Mouse (Mus musculus) forebrain, embryonic 14.5 days (tissue): ENCODE measurements at regions not wholly inside any gene's neighbourhood (a gene's known extent, or its start where the extent isn't known, plus 50 kb on each side); places are given as distances from the start of the nearest gene placed in this dataset.

Source experiments
- ATAC-seq: fragments of 200-750 bp; cut with Nextera tagmentation; 2 replicates; pipeline ENCODE4 v1.8.0; 2017; ENCODE audit warnings: mild to moderate bottlenecking, moderate library complexity
- DNase-seq: peaks from one replicate; pipeline ENCODE4 v3.0.0-alpha.2; 2015; ENCODE audit warnings: low spot score
- H3K27ac ChIP-seq: fragments of 300-500 bp; sonication (generic); 2 replicates; pipeline ENCODE4 v1.5.1; 2014; ENCODE audit warnings: low read depth, mild to moderate bottlenecking, control low read depth, low read length, moderate library complexity
- H3K27me3 ChIP-seq: fragments of 300-500 bp; sonication (generic); replicated peaks from 2 replicates; pipeline ENCODE4 v1.6.1; 2014; ENCODE audit warnings: low read length, control low read depth, mixed read lengths; ENCODE audit not compliant: control insufficient read depth, insufficient read depth
- H3K36me3 ChIP-seq: fragments of 300-500 bp; sonication (generic); 2 replicates; pipeline ENCODE4 v1.6.1; 2014; ENCODE audit warnings: low read length, control low read depth; ENCODE audit not compliant: control insufficient read depth, insufficient read depth
- H3K4me1 ChIP-seq: fragments of 300-500 bp; sonication (generic); 2 replicates; pipeline ENCODE4 v1.6.1; 2014; ENCODE audit warnings: antibody characterized with exemption, low read length, control low read depth; ENCODE audit not compliant: control insufficient read depth, insufficient read depth
- H3K4me2 ChIP-seq: fragments of 300-500 bp; sonication (generic); 2 replicates; pipeline ENCODE4 v1.6.1; 2014; ENCODE audit warnings: mild to moderate bottlenecking, control low read depth, low read length
- H3K4me3 ChIP-seq: fragments of 300-500 bp; sonication (generic); 2 replicates; pipeline ENCODE4 v1.5.1; 2014; ENCODE audit warnings: low read depth, low read length, control low read depth
- H3K9ac ChIP-seq: fragments of 300-500 bp; sonication (generic); 2 replicates; pipeline ENCODE4 v1.6.1; 2014; ENCODE audit warnings: mild to moderate bottlenecking, low read length, control low read depth, moderate library complexity
- H3K9me3 ChIP-seq: fragments of 300-500 bp; sonication (generic); replicated peaks from 2 replicates; pipeline ENCODE4 v1.6.1; 2016; ENCODE audit warnings: low read length, control low read depth, mixed read lengths; ENCODE audit not compliant: control insufficient read depth
- WGBS: fragments of 180-500 bp; shearing (Covaris S2); extraction: QIAGEN DNeasy Blood & Tissue Kit; methylation state at CpG from one replicate; pipeline ENCODE4 v1.1.7; 2014; 5-methylcytosine and 5-hydroxymethylcytosine counted together

GRCm38 (mm10) chr17:62378868-62379417 is 502.2 kb downstream of the Efna5 start:
- H3K36me3 ChIP-seq = no peaks in the 10 kb centered on the region
- H3K27ac ChIP-seq = no peak overlapping the region
- H3K27me3 ChIP-seq = no peaks in the 10 kb centered on the region
- ATAC-seq (no peak), DNase-seq (no peak)
- WGBS = 88% methylated on average over 8 of the region's 8 CpGs
- no peak overlapping the region for H3K4me3 ChIP-seq
- H3K4me1 ChIP-seq = no peaks in the 10 kb centered on the region
- no peaks in the 10 kb centered on the region for H3K9me3 ChIP-seq
- H3K4me2 ChIP-seq = no peak overlapping the region
- H3K9ac ChIP-seq = no peak overlapping the region

- DNase-seq = no peak
- Histone ChIP-seq H3K27ac (no peak overlapping the region), H3K27me3 (no peaks in the 10 kb centered on the region), H3K4me1 (no peaks in the 10 kb centered on the region), H3K4me2 (no peak overlapping the region), H3K36me3 (no peaks in the 10 kb centered on the region), H3K9ac (no peak overlapping the region), H3K4me3 (no peak overlapping the region), H3K9me3 (no peaks in the 10 kb centered on the region)
- WGBS = 73% methylated on average over 3 of the region's 3 CpGs
- no peak for ATAC-seq
Measured at GRCm38 (mm10) chr17:62369100-62369499, 512.0 kb downstream of the Efna5 start.

GRCm38 (mm10) chr17:62367937-62368336 is 513.2 kb downstream of the Efna5 start:
- H3K27me3 ChIP-seq = no peaks in the 10 kb centered on the region
- no peaks in the 10 kb centered on the region for H3K36me3 ChIP-seq
- 72% methylated on average over 4 of the region's 4 CpGs for WGBS
- no peaks in the 10 kb centered on the region for H3K4me1 ChIP-seq
- H3K4me2 ChIP-seq = no peak overlapping the region
- no peaks in the 10 kb centered on the region for H3K9me3 ChIP-seq
- no peak overlapping the region for H3K27ac ChIP-seq
- H3K9ac ChIP-seq = no peak overlapping the region
- H3K4me3 ChIP-seq = no peak overlapping the region
- ATAC-seq (no peak), DNase-seq (no peak)

- Histone ChIP-seq H3K9me3 (no peaks in the 10 kb centered on the region; the same call in 1 of the 2 replicates), H3K4me2 (no peak overlapping the region), H3K9ac (no peak overlapping the region), H3K4me3 (no peak overlapping the region), H3K36me3 (no peaks in the 10 kb centered on the region), H3K27me3 (no peaks in the 10 kb centered on the region), H3K27ac (no peak overlapping the region), H3K4me1 (no peaks in the 10 kb centered on the region)
- no peak for DNase-seq
- no peak for ATAC-seq
Measured at GRCm38 (mm10) chr17:62358323-62358722, 522.8 kb downstream of the Efna5 start.

GRCm38 (mm10) chr17:62337890-62338557 is 543.1 kb downstream of the Efna5 start:
- no peak overlapping the region for H3K27ac ChIP-seq
- H3K27me3 ChIP-seq = no peaks in the 10 kb centered on the region
- peak; percentile 89 for DNase-seq
- H3K4me1 ChIP-seq = no peaks in the 10 kb centered on the region; the same call in 1 of the 2 replicates
- H3K4me2 ChIP-seq = no peak overlapping the region
- ATAC-seq = peak; percentile 94
- no peaks in the 10 kb centered on the region for H3K9me3 ChIP-seq
- no peaks in the 10 kb centered on the region for H3K36me3 ChIP-seq
- 37% methylated on average over 10 of the region's 10 CpGs for WGBS
- H3K4me3 ChIP-seq = no peak overlapping the region
- no peak overlapping the region for H3K9ac ChIP-seq

GRCm38 (mm10) chr17:62330226-62330625 is 550.9 kb downstream of the Efna5 start:
- ATAC-seq (no peak), DNase-seq (peak; percentile 13)
- H3K9me3 ChIP-seq = no peaks in the 10 kb centered on the region; the same call in 1 of the 2 replicates
- 80% methylated on average over 4 of the region's 4 CpGs for WGBS
- H3K36me3 ChIP-seq = no peaks in the 10 kb centered on the region
- no peak overlapping the region for H3K4me3 ChIP-seq
- H3K27ac ChIP-seq = no peak overlapping the region
- no peaks in the 10 kb centered on the region for H3K27me3 ChIP-seq
- H3K4me2 ChIP-seq = no peak overlapping the region
- H3K9ac ChIP-seq = no peak overlapping the region
- H3K4me1 ChIP-seq = no peaks in the 10 kb centered on the region

- Histone ChIP-seq H3K9me3 (no peaks in the 10 kb centered on the region; the same call in 1 of the 2 replicates), H3K27ac (no peak overlapping the region), H3K4me1 (no peaks in the 10 kb centered on the region), H3K27me3 (no peaks in the 10 kb centered on the region), H3K36me3 (no peaks in the 10 kb centered on the region), H3K4me3 (no peak overlapping the region), H3K9ac (no peak overlapping the region), H3K4me2 (no peak overlapping the region)
- DNase-seq (no peak), ATAC-seq (no peak)
Measured at GRCm38 (mm10) chr17:62326844-62327243, 554.3 kb downstream of the Efna5 start.

- Histone ChIP-seq H3K36me3 (no peaks in the 10 kb centered on the region), H3K4me2 (no peak overlapping the region), H3K27ac (no peak overlapping the region), H3K27me3 (no peaks in the 10 kb centered on the region), H3K4me3 (no peak overlapping the region), H3K9ac (no peak overlapping the region), H3K4me1 (no peaks in the 10 kb centered on the region), H3K9me3 (no peaks in the 10 kb centered on the region)
- ATAC-seq (no peak), DNase-seq (peak; percentile 44)
- 61% methylated on average over 4 of the region's 4 CpGs for WGBS
Measured at GRCm38 (mm10) chr17:62319033-62319432, 562.1 kb downstream of the Efna5 start.

GRCm38 (mm10) chr17:62310059-62310458 is 571.1 kb downstream of the Efna5 start:
- Histone ChIP-seq H3K27ac (no peak overlapping the region), H3K4me3 (no peak overlapping the region), H3K36me3 (no peaks in the 10 kb centered on the region), H3K4me2 (no peak overlapping the region), H3K27me3 (no peaks in the 10 kb centered on the region), H3K9ac (no peak overlapping the region), H3K4me1 (no peaks in the 10 kb centered on the region), H3K9me3 (no peaks in the 10 kb centered on the region)
- DNase-seq = no peak
- 49% methylated on average over 3 of the region's 3 CpGs for WGBS
- ATAC-seq = no peak
